Mouse (Mus musculus) testis, adult 2 months (tissue): ENCODE data around the gene Sun3.

Experiments
- CTCF ChIP-seq: fragments of 200-500 bp; IDR thresholded peaks from 2 replicates; pipeline ENCODE4 v1.5.1; 2012; ENCODE audit warnings: low read depth, mild to moderate bottlenecking, inconsistent platforms, low read length, moderate library complexity; ENCODE audit not compliant: control insufficient read depth, insufficient read depth, insufficient replicate concordance
- POLR2A ChIP-seq: fragments of 200-500 bp; IDR thresholded peaks from 2 replicates; pipeline ENCODE4 v1.6.1; 2012; ENCODE audit warnings: low read depth, mild to moderate bottlenecking, inconsistent platforms, low read length, moderate library complexity; ENCODE audit not compliant: control insufficient read depth

GRCm38 (mm10) chr11:9014740-9015139, 34.1 kb downstream of the Sun3 start:
- TF ChIP-seq CTCF (no peak), POLR2A (no peak)
